Mouse (Mus musculus) midbrain, embryonic 12.5 days (tissue): ENCODE results near the gene Olfr1247. TPM values are rescaled to one million over a fixed set of nuclear protein-coding genes. Genes with fewer than 3 reads are reported as not detected.
"Not testable (repeated sequence)": the region's sequence is repeated elsewhere in the genome, so short reads cannot be mapped to it uniquely, and the experiment has no call there.

Source experiments
- ATAC-seq: fragments of 200-750 bp; cut with Nextera tagmentation; 2 replicates; pipeline ENCODE4 v1.8.0; 2017; ENCODE audit warnings: low read depth, moderate TSS enrichment, moderate library complexity; ENCODE audit not compliant: low FRiP score
- H3K27ac ChIP-seq: fragments of 300-500 bp; sonication (generic); replicated peaks from 2 replicates; pipeline ENCODE4 v1.5.1; 2016; ENCODE audit warnings: mild to moderate bottlenecking
- H3K27me3 ChIP-seq: fragments of 300-500 bp; sonication (generic); 2 replicates; pipeline ENCODE4 v1.6.1; 2016; ENCODE audit warnings: mild to moderate bottlenecking
- H3K36me3 ChIP-seq: fragments of 300-500 bp; sonication (generic); 2 replicates; pipeline ENCODE4 v1.6.1; 2016
- H3K4me1 ChIP-seq: fragments of 300-500 bp; sonication (generic); 2 replicates; pipeline ENCODE4 v1.6.1; 2016
- H3K4me2 ChIP-seq: fragments of 300-500 bp; sonication (generic); replicated peaks from 2 replicates; pipeline ENCODE4 v1.6.1; 2016; ENCODE audit warnings: mild to moderate bottlenecking, moderate library complexity
- H3K4me3 ChIP-seq: fragments of 300-500 bp; sonication (generic); 2 replicates; pipeline ENCODE4 v1.5.1; 2016; ENCODE audit warnings: mild to moderate bottlenecking
- H3K9ac ChIP-seq: fragments of 300-500 bp; sonication (generic); replicated peaks from 2 replicates; pipeline ENCODE4 v1.6.1; 2016; ENCODE audit warnings: mild to moderate bottlenecking, moderate library complexity
- H3K9me3 ChIP-seq: fragments of 300-500 bp; sonication (generic); 2 replicates; pipeline ENCODE4 v1.6.1; 2016; ENCODE audit warnings: mild to moderate bottlenecking
- WGBS: fragments of 180-500 bp; shearing (Covaris S2); methylation state at CpG from one replicate; pipeline ENCODE4 v1.1.7; 2016; 5-methylcytosine and 5-hydroxymethylcytosine counted together
- polyA plus RNA-seq: library from polyadenylated mRNA; unstranded; fragments of >200 nt; fragmentation: Nextera tagmentation; extraction: Ambion mirVana; gene quantifications from 2 replicates; pipeline ENCODE4 v1.2.1, GENCODE M21; 2016

Olfr1247 gene
- not detected in 2 replicates for polyA plus RNA-seq

- Histone ChIP-seq H3K27ac (no peak within 1 kb of the TSS), H3K36me3 (no peaks in the 10 kb centered on the region), H3K4me2 (no peak within 1 kb of the TSS), H3K4me3 (no peak within 1 kb of the TSS), H3K4me1 (no peaks in the 10 kb centered on the region), H3K9ac (no peak within 1 kb of the TSS), H3K27me3 (no peaks in the 10 kb centered on the region), H3K9me3 (no peaks in the 10 kb centered on the region)
- 99% methylated on average over 2 of the region's 2 CpGs for WGBS
- ATAC-seq, result no peak
These were observed at the start of gene Olfr1247 for GRCm38 (mm10) chr2:89614030-89614429. Gene Olfr1247, minus strand, starts transcription at chr2:89614130.

GRCm38 (mm10) chr2:89661367-89661766, 47.4 kb upstream of the Olfr1247 start, which contains the start of gene Olfr1250:
Gene Olfr1250, minus strand, starts transcription at chr2:89661467.
- Histone ChIP-seq H3K36me3 (no peaks in the 10 kb centered on the region), H3K9me3 (no peaks in the 10 kb centered on the region), H3K4me3 (no peak within 1 kb of the TSS), H3K27ac (no peak within 1 kb of the TSS), H3K4me2 (no peak within 1 kb of the TSS), H3K27me3 (no peaks in the 10 kb centered on the region), H3K4me1 (no peaks in the 10 kb centered on the region), H3K9ac (no peak within 1 kb of the TSS)
- no peak for ATAC-seq

GRCm38 (mm10) chr2:89634883-89635282, 21.0 kb upstream of the Olfr1247 start, which contains the start of gene Olfr1249:
Gene Olfr1249, minus strand, starts transcription at chr2:89634983.
- H3K9me3 ChIP-seq, result no peaks in the 10 kb centered on the region
- H3K36me3 ChIP-seq, result no peaks in the 10 kb centered on the region
- no peaks in the 10 kb centered on the region for H3K4me1 ChIP-seq
- no peak within 1 kb of the TSS for H3K27ac ChIP-seq
- no peaks in the 10 kb centered on the region for H3K27me3 ChIP-seq
- no peak for ATAC-seq
- H3K4me3 ChIP-seq, result no peak within 1 kb of the TSS
- WGBS, result 97% methylated on average over 2 of the region's 2 CpGs
- no peak within 1 kb of the TSS for H3K9ac ChIP-seq
- H3K4me2 ChIP-seq, result no peak within 1 kb of the TSS

- H3K27me3 ChIP-seq, H3K4me2 ChIP-seq, H3K27ac ChIP-seq, H3K9me3 ChIP-seq, H3K9ac ChIP-seq, H3K36me3 ChIP-seq, ATAC-seq, H3K4me3 ChIP-seq, H3K4me1 ChIP-seq: not testable (repeated sequence)
- 94% methylated on average over 1 of the region's 1 CpGs for WGBS
These were observed 4.2 kb upstream of the Olfr1247 start, which contains the start of gene Olfr1248 for GRCm38 (mm10) chr2:89618145-89618544. Gene Olfr1248, minus strand, starts transcription at chr2:89618245.

- Histone ChIP-seq H3K4me3 (no peak within 1 kb of the TSS), H3K9ac (no peak within 1 kb of the TSS), H3K4me2 (no peak within 1 kb of the TSS), H3K27ac (no peak within 1 kb of the TSS), H3K4me1 (no peaks in the 10 kb centered on the region), H3K27me3 (no peaks in the 10 kb centered on the region), H3K9me3 (no peaks in the 10 kb centered on the region), H3K36me3 (no peaks in the 10 kb centered on the region)
- ATAC-seq, result no peak
- WGBS, result 74% methylated on average over 2 of the region's 2 CpGs
These were observed 20.9 kb downstream of the Olfr1247 start, which contains the start of gene Olfr1246 for GRCm38 (mm10) chr2:89593057-89593456. Gene Olfr1246, minus strand, starts transcription at chr2:89593157.

- no peaks in the 10 kb centered on the region for H3K27me3 ChIP-seq
- H3K4me2 ChIP-seq, result no peak within 1 kb of the TSS
- H3K9me3 ChIP-seq, result no peaks in the 10 kb centered on the region
- 91% methylated on average over 1 of the region's 1 CpGs for WGBS
- H3K4me1 ChIP-seq, result no peaks in the 10 kb centered on the region
- H3K36me3 ChIP-seq, result no peaks in the 10 kb centered on the region
- H3K4me3 ChIP-seq, result no peak within 1 kb of the TSS
- ATAC-seq, result no peak
- no peak within 1 kb of the TSS for H3K9ac ChIP-seq
- no peak within 1 kb of the TSS for H3K27ac ChIP-seq
These were observed 35.6 kb downstream of the Olfr1247 start, which contains the start of gene Olfr1245 for GRCm38 (mm10) chr2:89578347-89578746. Gene Olfr1245, minus strand, starts transcription at chr2:89578447.

GRCm38 (mm10) chr2:89562706-89563105, 51.2 kb downstream of the Olfr1247 start:
- H3K27ac ChIP-seq, H3K9ac ChIP-seq, H3K9me3 ChIP-seq, ATAC-seq, H3K27me3 ChIP-seq, H3K4me1 ChIP-seq, H3K36me3 ChIP-seq, H3K4me2 ChIP-seq, H3K4me3 ChIP-seq: not testable (repeated sequence)
- 60% methylated on average over 2 of the region's 2 CpGs for WGBS

Other genes starting within 250 kb of the Olfr1247 start
- not detected in 2 replicates for gene Olfr1234, start 249.3 kb downstream of the Olfr1247 start, polyA plus RNA-seq
- not detected in 2 replicates for gene Olfr1238, start 204.5 kb downstream of the Olfr1247 start, polyA plus RNA-seq
- not detected in 2 replicates for gene Olfr1239, start 193.7 kb downstream of the Olfr1247 start, polyA plus RNA-seq
- not detected in 2 replicates for gene Olfr1240, start 171.1 kb downstream of the Olfr1247 start, polyA plus RNA-seq
- gene Olfr1241, start 127.0 kb downstream of the Olfr1247 start, polyA plus RNA-seq, result not detected in 2 replicates
- gene Olfr1242, start 115.8 kb downstream of the Olfr1247 start, polyA plus RNA-seq, result not detected in 2 replicates
- not detected in 2 replicates for gene Olfr1243, start 82.6 kb downstream of the Olfr1247 start, polyA plus RNA-seq
- not detected in 2 replicates for gene Olfr1245, start 35.7 kb downstream of the Olfr1247 start, polyA plus RNA-seq
- not detected in 2 replicates for gene Olfr1246, start 21.0 kb downstream of the Olfr1247 start, polyA plus RNA-seq
- gene Olfr1248, start 4.1 kb upstream of the Olfr1247 start, polyA plus RNA-seq, result not detected in 2 replicates
- gene Olfr1249, start 20.9 kb upstream of the Olfr1247 start, polyA plus RNA-seq, result not detected in 2 replicates
- gene Olfr1250, start 47.3 kb upstream of the Olfr1247 start, polyA plus RNA-seq, result not detected in 2 replicates
- gene Olfr1251, start 57.8 kb upstream of the Olfr1247 start, polyA plus RNA-seq, result not detected in 2 replicates
- gene Olfr1252, start 110.9 kb upstream of the Olfr1247 start, polyA plus RNA-seq, result not detected in 2 replicates
- not detected in 2 replicates for gene Olfr1253, start 143.0 kb upstream of the Olfr1247 start, polyA plus RNA-seq
- gene Olfr1254, start 179.5 kb upstream of the Olfr1247 start, polyA plus RNA-seq, result not detected in 2 replicates
- not detected in 2 replicates for gene Olfr1255, start 197.9 kb upstream of the Olfr1247 start, polyA plus RNA-seq
- not detected in 2 replicates for gene Olfr1256, start 227.4 kb upstream of the Olfr1247 start, polyA plus RNA-seq
- gene Olfr48, start 234.1 kb upstream of the Olfr1247 start, polyA plus RNA-seq, result not detected in 2 replicates